Mouse (Mus musculus): ENCODE measurements around the gene Mboat2. TPM values are rescaled to one million over a fixed set of nuclear protein-coding genes. Genes with fewer than 3 reads are reported as not detected.

Gene Mboat2
- total and polyA plus RNA-seq, 2 experiments from 2014 or later, result 24.8 to 34.4 TPM

GRCm38 (mm10) chr12:24902736-24903135 lies 72.1 kb downstream of the Mboat2 start:
- ATAC-seq (ENCODE audit: insufficient read depth, low read depth) (no peak), DNase-seq (ENCODE audit: low spot score) (no peak)
- Histone ChIP-seq H3K9me3 (replicated peaks; ENCODE audit: control insufficient read depth, low read length) (no peaks in the 10 kb centered on the region), H3K4me1 (ENCODE audit: control insufficient read depth, insufficient read depth) (peaks cover 3% of the 10 kb centered on the region; the same call in 1 of the 2 replicates), H3K27me3 (ENCODE audit: control insufficient read depth, insufficient read depth, low read length) (no peaks in the 10 kb centered on the region), H3K4me2 (ENCODE audit: low read depth, low read length) (no peak overlapping the region), H3K4me3 (ENCODE audit: low read depth, low read length) (no peak overlapping the region), H3K36me3 (replicated peaks; ENCODE audit: control insufficient read depth, insufficient read depth, low read length) (peaks cover 7% of the 10 kb centered on the region), H3K9ac (replicated peaks; ENCODE audit: low read depth, low read length) (no peak overlapping the region), H3K27ac (ENCODE audit: low read depth) (no peak overlapping the region)
- 98% methylated on average over 5 of the region's 5 CpGs for WGBS
- TF ChIP-seq CTCF (IDR thresholded peaks at IDR 0.05; ENCODE audit: low read depth) (no peak), EP300 (IDR thresholded peaks at IDR 0.05; ENCODE audit: low read depth) (no peak)

- Histone ChIP-seq H3K9ac (replicated peaks; ENCODE audit: low read depth, low read length) (no peak overlapping the region), H3K36me3 (replicated peaks; ENCODE audit: control insufficient read depth, insufficient read depth, low read length) (no peaks in the 10 kb centered on the region), H3K27me3 (ENCODE audit: control insufficient read depth, insufficient read depth, low read length) (no peaks in the 10 kb centered on the region), H3K27ac (ENCODE audit: low read depth) (no peak overlapping the region), H3K4me3 (ENCODE audit: low read depth, low read length) (no peak overlapping the region), H3K4me2 (ENCODE audit: low read depth, low read length) (no peak overlapping the region), H3K4me1 (ENCODE audit: control insufficient read depth, insufficient read depth) (peaks cover 13% of the 10 kb centered on the region), H3K9me3 (replicated peaks; ENCODE audit: control insufficient read depth, low read length) (no peaks in the 10 kb centered on the region)
- WGBS, result 48% methylated on average over 2 of the region's 2 CpGs
- no peak for TF ChIP-seq CTCF (IDR thresholded peaks at IDR 0.05; ENCODE audit: low read depth)
- no peak for TF ChIP-seq EP300 (IDR thresholded peaks at IDR 0.05; ENCODE audit: low read depth)
- DNase-seq (ENCODE audit: low spot score), result peak; percentile 13
- ATAC-seq (ENCODE audit: insufficient read depth, low read depth), result peak; percentile 66
These were observed 77.2 kb downstream of the Mboat2 start for GRCm38 (mm10) chr12:24907894-24908293.

DNA sequence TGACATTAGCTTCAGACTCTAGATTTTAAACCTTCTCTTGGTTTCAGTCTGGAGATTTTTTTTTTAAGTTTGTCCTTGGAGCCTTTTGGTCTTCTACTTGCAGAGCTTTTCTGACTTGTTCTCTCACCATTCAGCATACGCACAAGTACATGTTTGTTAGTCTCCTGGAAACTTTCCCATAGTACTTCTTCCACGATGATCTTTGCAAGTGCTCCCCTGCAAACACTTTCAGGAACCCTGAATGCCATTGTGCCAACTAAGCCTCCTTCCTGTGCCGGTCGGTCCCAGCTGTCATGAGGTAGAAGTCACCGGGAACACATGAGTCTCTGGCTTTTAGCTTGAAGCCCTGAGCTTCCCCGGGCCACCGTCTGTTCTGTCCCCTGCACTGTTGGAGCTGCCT lies 79.0 kb downstream of the Mboat2 start:
- WGBS, result 36% methylated on average over 7 of the region's 7 CpGs
- H3K9ac ChIP-seq (replicated peaks; ENCODE audit: low read depth, low read length), result no peak overlapping the region
- TF ChIP-seq CTCF (IDR thresholded peaks at IDR 0.05; ENCODE audit: low read depth) (no peak), EP300 (IDR thresholded peaks at IDR 0.05; ENCODE audit: low read depth) (no peak)
- no peak overlapping the region for H3K4me2 ChIP-seq (ENCODE audit: low read depth, low read length)
- no peaks in the 10 kb centered on the region for H3K27me3 ChIP-seq (ENCODE audit: control insufficient read depth, insufficient read depth, low read length)
- no peaks in the 10 kb centered on the region for H3K9me3 ChIP-seq (replicated peaks; ENCODE audit: control insufficient read depth, low read length)
- H3K27ac ChIP-seq (ENCODE audit: low read depth), result peak overlapping the region; percentile 75
- ATAC-seq (ENCODE audit: insufficient read depth, low read depth) (no peak), DNase-seq (ENCODE audit: low spot score) (no peak)
- peaks cover 17% of the 10 kb centered on the region for H3K4me1 ChIP-seq (ENCODE audit: control insufficient read depth, insufficient read depth)
- no peaks in the 10 kb centered on the region for H3K36me3 ChIP-seq (replicated peaks; ENCODE audit: control insufficient read depth, insufficient read depth, low read length)
- no peak overlapping the region for H3K4me3 ChIP-seq (ENCODE audit: low read depth, low read length)

DNA sequence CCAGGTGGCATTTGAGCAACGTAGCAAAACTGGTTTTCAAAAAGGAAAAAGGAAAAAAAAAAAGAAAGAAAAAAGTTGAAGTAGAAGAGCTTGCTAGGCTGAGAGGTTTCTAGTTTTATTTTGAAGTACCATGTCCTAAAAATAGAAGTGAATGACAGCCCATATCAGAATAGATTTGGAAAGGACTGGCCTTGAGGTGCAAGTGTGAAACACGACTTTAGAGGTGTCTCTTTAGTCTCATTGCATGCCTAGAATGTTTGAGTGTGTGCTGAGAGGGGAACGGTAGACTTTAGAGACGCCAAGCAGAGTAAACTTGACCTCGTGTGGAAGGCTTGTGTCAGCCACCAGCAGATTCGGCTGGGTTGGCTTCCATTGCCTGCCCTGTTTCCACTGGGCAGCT lies 81.5 kb downstream of the Mboat2 start:
- TF ChIP-seq EP300 (IDR thresholded peaks at IDR 0.05; ENCODE audit: low read depth), result no peak
- TF ChIP-seq CTCF (IDR thresholded peaks at IDR 0.05; ENCODE audit: low read depth), result no peak
- peak overlapping the region; percentile 41 for H3K9ac ChIP-seq (replicated peaks; ENCODE audit: low read depth, low read length)
- ATAC-seq (ENCODE audit: insufficient read depth, low read depth), result peak; percentile 63
- H3K9me3 ChIP-seq (replicated peaks; ENCODE audit: control insufficient read depth, low read length), result no peaks in the 10 kb centered on the region
- no peaks in the 10 kb centered on the region for H3K27me3 ChIP-seq (ENCODE audit: control insufficient read depth, insufficient read depth, low read length)
- H3K4me2 ChIP-seq (ENCODE audit: low read depth, low read length), result peak overlapping the region; percentile 30; the same call in 1 of the 2 replicates
- peaks cover 17% of the 10 kb centered on the region for H3K4me1 ChIP-seq (ENCODE audit: control insufficient read depth, insufficient read depth)
- 0 out of 2 replicates have a peak, but pooled peaks cover 10% of the 10 kb centered on the region for H3K36me3 ChIP-seq (replicated peaks; ENCODE audit: control insufficient read depth, insufficient read depth, low read length)
- 29% methylated on average over 6 of the region's 6 CpGs for WGBS
- no peak overlapping the region for H3K4me3 ChIP-seq (ENCODE audit: low read depth, low read length)
- DNase-seq (ENCODE audit: low spot score), result peak; percentile 70
- peak overlapping the region; percentile 85 for H3K27ac ChIP-seq (ENCODE audit: low read depth)

DNA sequence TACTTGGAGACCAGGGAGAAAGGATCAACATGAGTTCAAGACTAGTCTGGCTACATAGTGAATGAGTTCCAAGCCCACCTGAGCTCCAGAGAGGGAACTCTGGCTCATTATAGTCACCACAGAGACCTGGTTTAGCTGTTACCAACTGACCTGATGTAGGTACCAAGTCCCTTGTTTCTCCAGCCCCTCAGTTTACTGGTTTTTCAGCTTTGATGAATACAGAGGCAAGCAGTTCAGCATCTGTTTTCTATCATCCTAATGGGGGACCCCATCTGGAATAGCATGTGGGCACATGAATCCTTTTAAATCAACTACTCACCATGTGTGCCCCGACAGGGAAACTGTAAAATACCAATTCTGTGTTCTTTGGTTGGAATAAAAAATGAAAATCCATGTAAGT lies 82.2 kb downstream of the Mboat2 start:
- H3K9ac ChIP-seq (replicated peaks; ENCODE audit: low read depth, low read length), result peak overlapping the region; percentile 41
- peak overlapping the region; percentile 30; the same call in 1 of the 2 replicates for H3K4me2 ChIP-seq (ENCODE audit: low read depth, low read length)

More for the DNA sequence above, 82.2 kb downstream of the Mboat2 start:
- peak overlapping the region; percentile 85 for H3K27ac ChIP-seq (ENCODE audit: low read depth)
- no peak for TF ChIP-seq EP300 (IDR thresholded peaks at IDR 0.05; ENCODE audit: low read depth)
- TF ChIP-seq CTCF (IDR thresholded peaks at IDR 0.05; ENCODE audit: low read depth), result no peak
- H3K9me3 ChIP-seq (replicated peaks; ENCODE audit: control insufficient read depth, low read length), result no peaks in the 10 kb centered on the region
- no peak overlapping the region for H3K4me3 ChIP-seq (ENCODE audit: low read depth, low read length)
- H3K27me3 ChIP-seq (ENCODE audit: control insufficient read depth, insufficient read depth, low read length), result no peaks in the 10 kb centered on the region
- no peak for ATAC-seq (ENCODE audit: insufficient read depth, low read depth)
- 0 out of 2 replicates have a peak, but pooled peaks cover 10% of the 10 kb centered on the region for H3K36me3 ChIP-seq (replicated peaks; ENCODE audit: control insufficient read depth, insufficient read depth, low read length)
- 98% methylated on average over 1 of the region's 1 CpGs for WGBS
- DNase-seq (ENCODE audit: low spot score), result no peak
- H3K4me1 ChIP-seq (ENCODE audit: control insufficient read depth, insufficient read depth), result peaks cover 17% of the 10 kb centered on the region

Measured in heart, postnatal 0 days (tissue).